Comparison of ENCODE assay signal across 20 mouse cellular contexts in the genomic region with DNA sequence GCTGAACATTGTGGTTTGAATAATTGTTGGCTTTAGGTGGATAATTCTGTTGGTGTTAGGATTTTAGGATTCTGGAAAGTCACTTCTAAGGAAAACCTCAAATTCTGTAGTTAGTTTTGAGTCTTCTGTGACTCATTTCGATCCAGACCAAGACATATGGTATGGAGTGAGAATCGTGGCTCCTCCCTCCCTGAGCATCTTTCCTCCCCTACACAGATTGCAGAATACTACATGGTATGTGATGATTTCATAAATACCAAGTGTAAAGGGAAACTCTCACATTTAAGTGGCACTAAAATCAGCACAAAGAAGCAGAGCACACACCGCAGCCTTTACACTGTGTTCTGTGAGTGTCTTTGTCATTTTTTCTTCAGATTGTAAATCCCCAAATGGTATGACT. TPM values are rescaled to one million over a fixed set of nuclear protein-coding genes. Genes with fewer than 3 reads are reported as not detected.
"Had no signal": no experiment of that assay in that cellular context is flagged by ENCODE, and none has a peak within 500 bp of the region (broad histone marks: within the 10 kb centered on the region; RNA-seq: fewer than 3 reads in every experiment).

No protein-coding gene starts in this region.

- H3K4me3 ChIP-seq: liver, embryonic 13.5 days; neural tube, embryonic 12.5 days; neural tube, embryonic 15.5 days had no signal

- H3K4me1 ChIP-seq: liver, embryonic 13.5 days had no signal

- H3K4me2 ChIP-seq: liver, embryonic 13.5 days; midbrain, embryonic 11.5 days; neural tube, embryonic 12.5 days; neural tube, embryonic 15.5 days had no signal

- H3K9ac ChIP-seq: liver, embryonic 13.5 days; neural tube, embryonic 12.5 days; neural tube, embryonic 15.5 days had no signal

- H3K36me3 ChIP-seq: liver, embryonic 13.5 days; neural tube, embryonic 12.5 days; neural tube, embryonic 15.5 days had no signal

- DNase-seq: kidney, adult 9 months; kidney, postnatal 14 days; kidney, postnatal 4 days; liver, embryonic 13.5 days; lung, adult 2 months; lung, postnatal 14 days; lung, postnatal 4 days; midbrain, embryonic 14.5 days; right cerebral cortex, postnatal 25 days; thymus, adult 2 months; thymus, postnatal 14 days; thymus, postnatal 4 days had no signal

- H3K9me3 ChIP-seq: liver, embryonic 13.5 days; neural tube, embryonic 12.5 days; neural tube, embryonic 15.5 days had no signal

- H3K27ac ChIP-seq: liver, embryonic 13.5 days; neural tube, embryonic 12.5 days; neural tube, embryonic 15.5 days had no signal

- H3K27me3 ChIP-seq: neural tube, embryonic 12.5 days; neural tube, embryonic 15.5 days had no signal

RNA-seq across cellular contexts. Expression of gene Erich3, which starts 4.8 kb away (rescaled TPM):
- total RNA-seq: megakaryocyte progenitor cell, adult 5-6 weeks; megakaryocyte-erythroid progenitor cell, adult 5-6 weeks had no signal
- polyA plus RNA-seq: liver, adult 2 months; liver, embryonic 13.5 days; liver, embryonic 16.5 days; small intestine, adult 2 months had no signal
